Mouse (Mus musculus): ENCODE measurements around the gene Acsl6.
"Not testable (repeated sequence)": the region's sequence is repeated elsewhere in the genome, so short reads cannot be mapped to it uniquely, and the experiment has no call there.

Acsl6 gene

GRCm38 (mm10) chr11:54391326-54391725 is 87.7 kb downstream of the Acsl6 start:
- no peak for DNase-seq (ENCODE audit: low read depth, low spot score)

- DNase-seq (ENCODE audit: low read depth, low spot score), result no peak
Measured at GRCm38 (mm10) chr11:54396686-54397085, 93.1 kb downstream of the Acsl6 start.

GRCm38 (mm10) chr11:54398058-54398457 is 94.5 kb downstream of the Acsl6 start:
- no peak for DNase-seq (ENCODE audit: low read depth, low spot score)

- not testable (repeated sequence) for DNase-seq (ENCODE audit: low read depth, low spot score)
Measured at GRCm38 (mm10) chr11:54400803-54401202, 97.2 kb downstream of the Acsl6 start.

GRCm38 (mm10) chr11:54404885-54405284 is 101.3 kb downstream of the Acsl6 start:
- no peak for DNase-seq (ENCODE audit: low read depth, low spot score)

- DNase-seq (ENCODE audit: low read depth, low spot score), result no peak
Measured at GRCm38 (mm10) chr11:54406930-54407546, 103.4 kb downstream of the Acsl6 start.

GRCm38 (mm10) chr11:54410612-54411011 is 107.0 kb downstream of the Acsl6 start:
- DNase-seq (ENCODE audit: low read depth, low spot score), result no peak

GRCm38 (mm10) chr11:54413017-54413416 is 109.4 kb downstream of the Acsl6 start:
- no peak for DNase-seq (ENCODE audit: low read depth, low spot score)

All from embryo, embryonic 11.5 days (tissue).